Mouse (Mus musculus) CD4-positive, CD25-positive, alpha-beta regulatory T cell, adult 4 months (primary cell): ENCODE results near the gene Tex30. TPM values are rescaled to one million over a fixed set of nuclear protein-coding genes. Genes with fewer than 3 reads are reported as not detected.

Experiments used
- ATAC-seq: one replicate; pipeline ENCODE4 v1.8.0; 2017
- polyA plus RNA-seq, 2 experiments: library from polyadenylated mRNA; unstranded; fragments of 100-300 nt; shearing (Covaris generic); gene quantifications; one replicate each; pipeline ENCODE4 v1.2.1; 2017

Gene Tex30
- polyA plus RNA-seq, 2 experiments from 2014 or later, result 33.2 to 44.8 TPM

- peak; percentile 96 for ATAC-seq
These were observed 60.3 kb downstream of the Tex30 start for GRCm38 (mm10) chr1:44041797-44042554.

Other genes starting within 250 kb of the Tex30 start
- 100 to 1,000 TPM; 127 to 141 TPM for gene Tpp2, start 168.8 kb downstream of the Tex30 start, polyA plus RNA-seq
- 1 to 10 TPM in 1 of 2 experiments, under 1 TPM in 1; 0.78 to 2.0 TPM for gene Mettl21c, start 82.4 kb downstream of the Tex30 start, polyA plus RNA-seq
- gene Gm8251, start 40.5 kb downstream of the Tex30 start, polyA plus RNA-seq, result under 1 TPM; 0.10 to 0.16 TPM
- gene Kdelc1, start 16.4 kb upstream of the Tex30 start, polyA plus RNA-seq, result 10 to 100 TPM; 17.1 to 18.0 TPM
- gene Bivm, start 16.5 kb upstream of the Tex30 start, polyA plus RNA-seq, result 10 to 100 TPM; 10.0 to 10.8 TPM
- 10 to 100 TPM; 15.0 to 18.4 TPM for gene Ercc5, start 45.3 kb upstream of the Tex30 start, polyA plus RNA-seq
- gene Mettl21e, start 116.5 kb upstream of the Tex30 start, polyA plus RNA-seq, result not detected